Mouse (Mus musculus) embryonic facial prominence, embryonic 14.5 days (tissue): ENCODE measurements around the gene Gfy. TPM values are rescaled to one million over a fixed set of nuclear protein-coding genes. Genes with fewer than 3 reads are reported as not detected.
A peak's percentile ranks its signal among the peaks of the same experiment; 100 is the strongest.

Experiments
- ATAC-seq: fragments of 200-750 bp; cut with Nextera tagmentation; 2 replicates; pipeline ENCODE4 v1.8.0; 2017; ENCODE audit warnings: low read depth, moderate number of reproducible peaks, moderate TSS enrichment
- DNase-seq: peaks from one replicate; pipeline ENCODE4 v3.0.0-alpha.2; 2015; ENCODE audit warnings: low spot score
- H3K27ac ChIP-seq: fragments of 300-500 bp; sonication (generic); replicated peaks from 2 replicates; pipeline ENCODE4 v1.5.1; 2014; ENCODE audit warnings: low read depth, mild to moderate bottlenecking, low read length, moderate library complexity
- H3K27me3 ChIP-seq: fragments of 300-500 bp; sonication (generic); replicated peaks from 2 replicates; pipeline ENCODE4 v1.6.1; 2014; ENCODE audit warnings: low read length; ENCODE audit not compliant: control insufficient read depth, insufficient read depth
- H3K36me3 ChIP-seq: fragments of 300-500 bp; sonication (generic); 2 replicates; pipeline ENCODE4 v1.6.1; 2014; ENCODE audit warnings: low read length, mixed read lengths; ENCODE audit not compliant: control insufficient read depth, insufficient read depth
- H3K4me1 ChIP-seq: fragments of 300-500 bp; sonication (generic); 2 replicates; pipeline ENCODE4 v1.6.1; 2014; ENCODE audit warnings: antibody characterized with exemption, low read length; ENCODE audit not compliant: control insufficient read depth, insufficient read depth
- H3K4me2 ChIP-seq: fragments of 300-500 bp; sonication (generic); 2 replicates; pipeline ENCODE4 v1.6.1; 2014; ENCODE audit warnings: low read depth, mild to moderate bottlenecking, low read length, moderate library complexity, mixed read lengths
- H3K4me3 ChIP-seq: fragments of 300-500 bp; sonication (generic); 2 replicates; pipeline ENCODE4 v1.5.1; 2014; ENCODE audit warnings: low read depth, mild to moderate bottlenecking, low read length
- H3K9ac ChIP-seq: fragments of 300-500 bp; sonication (generic); 2 replicates; pipeline ENCODE4 v1.6.1; 2014; ENCODE audit warnings: low read depth, mild to moderate bottlenecking, low read length, moderate library complexity, mixed read lengths
- H3K9me3 ChIP-seq: fragments of 300-500 bp; sonication (generic); 2 replicates; pipeline ENCODE4 v1.6.1; 2016; ENCODE audit warnings: low read length; ENCODE audit not compliant: control insufficient read depth
- WGBS: fragments of 180-500 bp; shearing (Covaris S2); extraction: QIAGEN DNeasy Blood & Tissue Kit; methylation state at CpG from one replicate; pipeline ENCODE4 v1.1.7; 2014; 5-methylcytosine and 5-hydroxymethylcytosine counted together
- polyA plus RNA-seq: library from polyadenylated mRNA; unstranded; fragments of >200 nt; fragmentation: Nextera tagmentation; extraction: Ambion mirVana; gene quantifications from 2 replicates; pipeline ENCODE4 v1.2.1, GENCODE M21; 2014

Gene Gfy
- polyA plus RNA-seq, 1 experiment from 2014 or later = 5.8 TPM

DNA sequence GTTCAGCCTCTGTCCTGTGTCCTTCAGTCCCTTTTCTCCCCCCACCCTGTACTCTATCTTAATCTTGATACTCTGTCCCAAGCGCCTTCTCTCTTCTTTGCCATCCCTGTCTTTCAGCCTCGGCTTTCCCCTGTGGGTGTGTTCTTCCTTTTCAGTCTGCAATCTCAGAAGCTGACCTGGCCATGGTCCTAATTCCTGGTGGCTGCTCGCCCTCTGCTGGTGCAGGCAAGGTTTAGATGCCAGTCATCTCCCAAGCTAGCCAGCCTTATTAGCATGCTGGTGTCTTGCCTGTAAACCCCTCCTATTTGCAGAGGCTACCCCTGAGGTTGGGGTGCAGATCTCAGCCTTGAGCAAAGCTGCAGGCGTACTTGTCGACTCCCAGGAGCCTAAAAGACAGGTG lies 19.1 kb upstream of the Gfy start:
- 13% methylated on average over 5 of the region's 5 CpGs for WGBS
- Histone ChIP-seq H3K27ac (no peak overlapping the region), H3K9ac (0 out of 2 replicates have a peak overlapping the region, but pooled peaks have one; percentile 19), H3K36me3 (no peaks in the 10 kb centered on the region), H3K4me3 (no peak overlapping the region), H3K4me1 (no peaks in the 10 kb centered on the region), H3K4me2 (no peak overlapping the region), H3K9me3 (no peaks in the 10 kb centered on the region), H3K27me3 (no peaks in the 10 kb centered on the region)
- ATAC-seq (peak; percentile 56; the same call in 1 of the 2 replicates), DNase-seq (peak; percentile 87)

DNA sequence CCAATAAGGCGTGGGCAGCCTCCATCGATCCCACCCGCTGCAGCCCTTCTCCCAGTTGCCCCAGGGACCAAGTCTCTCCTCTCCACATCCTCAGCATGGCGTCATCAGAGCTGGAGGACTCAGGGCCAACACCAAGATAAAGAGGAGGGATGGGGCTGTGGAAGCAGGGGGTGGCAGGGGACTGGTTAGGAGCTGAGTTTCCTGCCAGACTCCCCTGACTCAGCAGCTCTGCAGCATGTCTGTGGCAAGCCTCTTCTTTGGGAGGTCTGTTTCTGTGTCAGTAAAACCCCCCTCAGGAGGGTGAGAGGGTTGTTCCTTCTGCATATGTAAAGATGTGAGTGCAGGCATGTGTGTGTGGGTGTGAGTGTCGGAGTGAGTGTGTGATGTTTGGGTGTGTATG lies 17.6 kb upstream of the Gfy start:
- DNase-seq (no peak), ATAC-seq (no peak)
- Histone ChIP-seq H3K4me3 (no peak overlapping the region), H3K9ac (peak overlapping the region; percentile 14; the same call in 1 of the 2 replicates), H3K9me3 (no peaks in the 10 kb centered on the region), H3K4me1 (0 out of 2 replicates have a peak, but pooled peaks cover 3% of the 10 kb centered on the region), H3K27me3 (no peaks in the 10 kb centered on the region), H3K27ac (no peak overlapping the region), H3K4me2 (no peak overlapping the region), H3K36me3 (no peaks in the 10 kb centered on the region)
- WGBS = 71% methylated on average over 4 of the region's 5 CpGs

DNA sequence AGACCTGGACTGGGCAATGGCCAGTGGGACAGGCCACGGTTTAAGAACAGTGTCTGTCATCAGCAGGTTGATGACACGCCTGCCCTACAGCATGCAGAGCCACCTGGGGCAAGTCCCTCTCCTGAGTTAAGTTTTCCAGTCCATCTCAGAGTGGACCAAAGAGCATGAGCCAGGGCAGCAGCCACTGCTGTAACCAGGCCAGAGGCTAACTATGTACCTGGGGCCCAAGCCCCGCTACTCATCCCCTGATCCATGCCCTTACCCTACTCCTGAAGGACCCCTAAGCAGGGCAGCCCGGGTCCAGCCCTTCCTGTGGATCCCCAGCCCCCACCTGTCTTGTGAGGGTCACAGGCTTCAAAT lies 16.8 kb upstream of the Gfy start:
- no peak overlapping the region for H3K4me3 ChIP-seq
- 73% methylated on average over 4 of the region's 4 CpGs for WGBS
- H3K27me3 ChIP-seq = no peaks in the 10 kb centered on the region
- no peak overlapping the region for H3K9ac ChIP-seq
- H3K4me2 ChIP-seq = no peak overlapping the region
- H3K27ac ChIP-seq = no peak overlapping the region
- H3K4me1 ChIP-seq = peaks cover 8% of the 10 kb centered on the region; the same call in 1 of the 2 replicates
- no peaks in the 10 kb centered on the region for H3K36me3 ChIP-seq
- no peaks in the 10 kb centered on the region for H3K9me3 ChIP-seq
- DNase-seq (no peak), ATAC-seq (no peak)

DNA sequence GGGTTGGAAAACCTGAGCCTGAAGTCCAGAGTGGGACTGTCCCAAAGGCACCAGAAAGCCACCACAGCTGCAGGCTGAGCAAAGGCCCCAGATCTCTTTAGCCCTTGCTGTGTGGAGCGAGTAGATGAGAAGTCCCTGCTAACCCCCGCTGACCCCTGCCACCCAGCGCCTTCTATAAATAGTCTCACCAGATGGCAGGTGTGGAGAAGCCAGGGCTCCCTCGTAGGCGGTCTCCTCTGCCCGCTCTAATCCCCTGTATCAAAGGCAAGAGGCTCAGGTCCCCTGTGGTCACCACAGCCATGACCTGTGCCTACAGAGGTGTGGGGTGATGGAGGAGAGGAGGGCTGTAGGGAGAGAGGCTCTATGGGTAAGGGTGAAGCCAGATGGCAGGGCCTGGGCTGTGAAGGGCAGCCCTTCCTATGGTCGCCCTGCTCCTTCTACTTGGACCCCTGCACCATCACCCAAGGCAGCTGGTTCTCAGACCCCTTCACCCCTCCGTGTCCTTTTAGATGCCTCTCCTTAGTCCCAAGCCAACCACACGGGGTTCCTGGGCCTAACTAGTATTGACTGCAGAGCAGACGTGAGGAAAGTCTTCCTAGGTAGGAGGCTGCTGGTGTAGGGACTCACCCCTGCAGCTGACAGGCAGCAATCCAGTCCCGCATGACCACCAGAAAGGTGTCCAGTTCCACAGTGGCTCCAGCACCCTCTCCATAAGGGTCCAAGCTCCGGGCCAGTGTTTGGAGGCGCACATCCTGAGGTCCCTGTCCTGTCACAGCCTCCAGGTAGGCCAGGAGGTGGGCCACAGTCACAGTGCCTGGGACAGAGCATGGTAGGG lies 16.2 kb upstream of the Gfy start:
- ATAC-seq (no peak), DNase-seq (no peak)
- Histone ChIP-seq H3K36me3 (no peaks in the 10 kb centered on the region), H3K4me3 (no peak overlapping the region), H3K4me2 (no peak overlapping the region), H3K9ac (no peak overlapping the region), H3K27ac (no peak overlapping the region), H3K27me3 (no peaks in the 10 kb centered on the region), H3K4me1 (peaks cover 8% of the 10 kb centered on the region; the same call in 1 of the 2 replicates), H3K9me3 (no peaks in the 10 kb centered on the region)
- whole genome bisulfite sequencing = 55% methylated on average over 13 of the region's 13 CpGs

DNA sequence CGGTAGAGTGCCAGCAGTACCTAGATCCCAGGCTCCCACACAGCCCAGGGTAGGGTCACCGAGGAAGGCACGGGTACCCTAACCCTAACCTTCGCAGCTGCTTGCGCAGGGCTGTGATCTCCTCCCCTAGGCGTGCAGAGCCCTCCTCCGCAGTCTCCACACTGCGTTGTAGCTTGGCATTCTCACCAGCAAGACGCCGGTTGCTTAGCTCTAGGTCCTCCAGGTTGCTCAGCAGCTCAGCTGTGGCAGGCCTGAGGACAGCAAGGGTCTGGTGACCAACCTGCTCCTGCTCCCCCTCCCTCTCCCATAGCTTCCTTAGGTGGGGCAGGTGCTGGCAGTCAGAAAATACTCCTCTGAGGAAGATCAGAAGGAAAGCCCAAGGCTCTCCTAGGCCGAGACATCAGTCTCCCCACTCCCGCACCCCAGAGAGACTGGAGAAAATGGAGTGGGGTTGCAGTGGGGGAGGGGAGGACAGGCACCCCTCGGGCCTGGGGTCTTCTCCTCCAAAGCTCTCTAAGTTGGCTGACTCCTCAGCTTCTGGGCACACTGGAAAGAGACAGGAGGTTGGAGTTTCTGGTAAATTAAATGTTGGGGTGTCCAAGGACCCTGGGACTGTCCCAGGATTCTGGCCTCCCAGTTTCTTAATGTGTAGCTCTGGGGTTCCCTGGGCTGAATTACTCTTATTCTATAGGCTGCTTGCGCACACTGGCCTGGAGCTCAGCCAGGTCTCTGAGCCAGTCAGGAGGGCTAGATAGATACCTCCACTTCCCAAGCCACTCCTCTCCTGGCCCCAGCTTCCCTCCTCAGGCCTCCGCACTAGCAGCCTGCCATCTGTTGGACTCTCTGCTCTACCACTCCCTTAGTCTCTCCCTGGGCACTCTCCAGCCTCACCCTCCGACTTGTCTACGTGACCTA lies 14.8 kb upstream of the Gfy start:
- ATAC-seq (no peak), DNase-seq (no peak)
- WGBS = 74% methylated on average over 15 of the region's 17 CpGs
- peaks cover 8% of the 10 kb centered on the region; the same call in 1 of the 2 replicates for H3K4me1 ChIP-seq
- no peak overlapping the region for H3K27ac ChIP-seq
- H3K27me3 ChIP-seq = 0 out of 2 replicates have a peak, but pooled peaks cover 3% of the 10 kb centered on the region
- no peaks in the 10 kb centered on the region for H3K9me3 ChIP-seq
- no peak overlapping the region for H3K9ac ChIP-seq
- H3K36me3 ChIP-seq = no peaks in the 10 kb centered on the region
- H3K4me2 ChIP-seq = no peak overlapping the region
- no peak overlapping the region for H3K4me3 ChIP-seq

DNA sequence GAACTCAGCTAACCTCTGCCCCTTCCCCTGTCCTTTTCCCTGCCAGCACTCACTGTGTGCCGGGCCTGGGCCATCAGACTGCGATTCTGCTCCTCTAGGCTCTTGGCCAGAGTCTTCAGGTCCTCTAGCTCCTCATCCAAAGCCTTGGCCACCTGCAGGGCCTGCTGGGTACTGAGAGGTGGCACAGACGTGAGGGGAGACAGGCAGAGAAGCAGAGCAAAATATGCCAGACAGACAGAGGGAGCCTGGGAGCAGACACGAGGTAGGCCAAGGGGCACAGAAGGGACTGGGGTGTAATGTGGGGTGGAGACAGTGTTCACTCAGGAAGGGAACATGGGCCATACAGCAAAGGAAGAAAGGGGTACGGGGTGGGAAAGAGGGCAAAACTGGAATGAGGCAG lies 14.0 kb upstream of the Gfy start:
- Histone ChIP-seq H3K9ac (no peak overlapping the region), H3K4me1 (peaks cover 8% of the 10 kb centered on the region; the same call in 1 of the 2 replicates), H3K9me3 (no peaks in the 10 kb centered on the region), H3K4me2 (no peak overlapping the region), H3K27ac (no peak overlapping the region), H3K27me3 (0 out of 2 replicates have a peak, but pooled peaks cover 3% of the 10 kb centered on the region), H3K4me3 (no peak overlapping the region), H3K36me3 (no peaks in the 10 kb centered on the region)
- DNase-seq = no peak
- ATAC-seq = no peak
- 70% methylated on average over 4 of the region's 5 CpGs for WGBS

DNA sequence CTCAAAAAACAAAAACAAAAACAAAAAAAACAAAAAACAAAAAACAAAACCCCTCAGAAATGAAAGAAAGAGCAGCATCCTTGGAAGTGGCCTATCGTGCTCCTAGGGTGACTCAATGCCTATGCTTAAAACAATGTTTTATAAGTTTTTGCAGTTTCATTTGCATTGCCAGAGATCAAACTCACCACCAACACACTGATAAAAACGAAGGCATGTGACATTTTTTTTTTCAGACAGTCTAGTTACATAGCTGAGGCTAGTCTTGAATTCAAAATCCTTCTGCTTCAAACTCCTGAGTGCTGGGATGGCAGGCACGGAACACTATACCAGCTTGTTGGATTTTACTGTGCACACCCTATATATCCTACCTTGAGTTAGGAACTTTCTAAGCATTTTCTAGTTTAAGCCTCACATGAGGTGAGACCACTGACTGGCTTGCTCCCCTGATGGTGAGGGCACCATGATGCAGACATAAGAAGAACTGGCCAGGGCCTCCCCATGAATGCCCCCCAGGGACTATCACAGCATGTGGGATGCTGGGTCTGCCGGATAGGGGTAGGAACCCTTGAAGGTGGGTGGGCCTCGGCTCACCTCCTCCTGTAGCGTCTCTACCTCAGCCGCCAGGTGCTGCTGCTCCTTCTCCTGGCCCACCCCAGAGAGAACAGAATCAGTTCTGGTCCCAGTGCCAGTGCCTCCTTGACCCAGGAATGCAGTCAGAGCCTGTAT lies 13.4 kb upstream of the Gfy start:
- no peak overlapping the region for H3K4me2 ChIP-seq
- H3K4me3 ChIP-seq = no peak overlapping the region
- no peak for DNase-seq
- no peaks in the 10 kb centered on the region for H3K9me3 ChIP-seq
- no peak overlapping the region for H3K9ac ChIP-seq
- 81% methylated on average over 7 of the region's 7 CpGs for WGBS
- no peak overlapping the region for H3K27ac ChIP-seq
- no peak for ATAC-seq
- 0 out of 2 replicates have a peak, but pooled peaks cover 3% of the 10 kb centered on the region for H3K27me3 ChIP-seq
- peaks cover 8% of the 10 kb centered on the region; the same call in 1 of the 2 replicates for H3K4me1 ChIP-seq
- H3K36me3 ChIP-seq = no peaks in the 10 kb centered on the region

DNA sequence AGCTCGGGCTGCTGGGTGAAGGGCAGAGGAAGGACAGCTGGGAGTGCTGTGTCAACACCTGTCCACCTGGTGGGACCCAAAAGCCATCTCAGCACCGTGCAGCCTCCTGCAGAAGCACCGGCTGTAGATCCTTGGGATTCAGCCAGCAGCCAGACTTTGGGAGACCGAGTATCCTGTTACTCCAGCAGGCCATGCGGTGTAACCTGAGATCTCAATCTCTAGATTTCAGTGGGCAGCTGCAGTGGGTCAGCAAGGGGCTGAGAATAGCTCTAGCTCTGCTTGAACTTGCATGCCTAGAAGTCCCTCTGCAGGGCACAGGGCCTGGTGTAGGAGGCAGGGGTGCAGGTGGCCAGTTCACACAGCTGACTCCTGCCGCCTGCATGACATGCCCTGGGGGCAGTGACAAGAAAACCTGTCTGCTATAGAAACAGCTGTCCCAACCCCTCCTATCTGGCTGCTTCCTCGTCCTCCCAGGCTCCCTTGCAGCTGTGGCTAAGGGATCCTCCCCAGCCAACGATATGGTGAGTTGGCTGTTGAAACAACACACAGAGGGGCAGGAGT lies 12.5 kb upstream of the Gfy start:
- Histone ChIP-seq H3K27me3 (0 out of 2 replicates have a peak, but pooled peaks cover 4% of the 10 kb centered on the region), H3K9me3 (no peaks in the 10 kb centered on the region), H3K4me1 (peaks cover 8% of the 10 kb centered on the region; the same call in 1 of the 2 replicates), H3K27ac (peak overlapping the region; percentile 39), H3K4me2 (no peak overlapping the region), H3K9ac (no peak overlapping the region), H3K4me3 (no peak overlapping the region), H3K36me3 (no peaks in the 10 kb centered on the region)
- ATAC-seq (peak; percentile 88), DNase-seq (peak; percentile 94)
- 3% methylated on average over 7 of the region's 8 CpGs for WGBS
